Mouse (Mus musculus) hindbrain, embryonic 13.5 days (tissue): Measurements from ENCODE around the gene Nbea. TPM values are rescaled to one million over a fixed set of nuclear protein-coding genes. Genes with fewer than 3 reads are reported as not detected.

Experiments used
- ATAC-seq: fragments of 200-750 bp; cut with Nextera tagmentation; 2 replicates; pipeline ENCODE4 v1.8.0; 2017; ENCODE audit warnings: moderate TSS enrichment; ENCODE audit not compliant: low FRiP score
- H3K27ac ChIP-seq: fragments of 300-500 bp; sonication (generic); 2 replicates; pipeline ENCODE4 v1.5.1; 2015; ENCODE audit warnings: inconsistent platforms, mild to moderate bottlenecking, moderate library complexity
- H3K27me3 ChIP-seq: fragments of 300-500 bp; sonication (generic); 2 replicates; pipeline ENCODE4 v1.6.1; 2015; ENCODE audit warnings: mild to moderate bottlenecking, inconsistent platforms
- H3K36me3 ChIP-seq: fragments of 300-500 bp; sonication (generic); 2 replicates; pipeline ENCODE4 v1.6.1; 2015; ENCODE audit warnings: mild to moderate bottlenecking, inconsistent platforms
- H3K4me1 ChIP-seq: fragments of 300-500 bp; sonication (generic); replicated peaks from 2 replicates; pipeline ENCODE4 v1.6.1; 2015; ENCODE audit warnings: inconsistent platforms
- H3K4me2 ChIP-seq: fragments of 300-500 bp; sonication (generic); 2 replicates; pipeline ENCODE4 v1.6.1; 2015; ENCODE audit warnings: inconsistent platforms, mild to moderate bottlenecking, moderate library complexity
- H3K4me3 ChIP-seq: fragments of 300-500 bp; sonication (generic); 2 replicates; pipeline ENCODE4 v1.5.1; 2015; ENCODE audit warnings: mild to moderate bottlenecking, inconsistent platforms
- H3K9ac ChIP-seq: fragments of 300-500 bp; sonication (generic); 2 replicates; pipeline ENCODE4 v1.6.1; 2015; ENCODE audit warnings: mild to moderate bottlenecking, inconsistent platforms
- H3K9me3 ChIP-seq: fragments of 300-500 bp; sonication (generic); 2 replicates; pipeline ENCODE4 v1.6.1; 2016; ENCODE audit warnings: inconsistent platforms
- WGBS: fragments of 180-500 bp; shearing (Covaris S2); methylation state at CpG from one replicate; pipeline ENCODE4 v1.1.7; 2015; 5-methylcytosine and 5-hydroxymethylcytosine counted together
- polyA plus RNA-seq: library from polyadenylated mRNA; unstranded; fragments of >200 nt; fragmentation: Nextera tagmentation; extraction: Ambion mirVana; gene quantifications from 2 replicates; pipeline ENCODE4 v1.2.1, GENCODE M21; 2015

The Nbea gene
- polyA plus RNA-seq, 1 experiment from 2014 or later = 56.9 TPM

DNA sequence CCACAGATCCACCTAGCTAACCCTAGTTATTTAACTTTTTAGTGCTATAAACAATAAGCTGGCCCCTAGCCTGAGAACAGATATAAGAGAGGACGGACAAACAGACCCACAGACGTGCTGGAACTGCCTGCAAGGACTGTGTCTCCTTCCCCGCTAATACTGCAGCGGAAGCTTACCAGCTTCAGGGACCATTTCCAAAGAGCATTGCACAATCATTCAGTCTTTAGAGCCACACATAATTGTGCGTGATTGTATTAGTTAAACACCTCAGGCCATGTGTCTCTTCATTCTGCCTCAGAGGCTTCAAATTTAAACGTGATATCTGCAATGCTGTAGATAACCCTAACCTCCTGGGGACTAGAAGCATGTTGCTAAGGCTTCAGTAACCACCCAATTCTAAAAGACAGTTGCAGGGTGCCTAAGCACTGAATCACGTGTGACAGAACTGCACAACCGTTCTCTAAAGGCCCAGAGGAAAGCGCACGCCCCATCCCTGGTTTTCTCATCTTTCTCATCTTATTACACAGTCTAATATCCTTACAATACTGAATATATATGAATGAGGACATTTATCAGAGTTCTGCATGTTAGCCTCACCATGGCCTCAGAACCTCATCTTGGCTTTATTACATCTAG is 296.2 kb downstream of the Nbea start:
- Histone ChIP-seq H3K4me3 (no peak overlapping the region), H3K36me3 (0 out of 2 replicates have a peak, but pooled peaks cover 8% of the 10 kb centered on the region), H3K9ac (no peak overlapping the region), H3K27me3 (no peaks in the 10 kb centered on the region), H3K4me2 (no peak overlapping the region), H3K4me1 (no peaks in the 10 kb centered on the region), H3K27ac (0 out of 2 replicates have a peak overlapping the region, but pooled peaks have one; percentile 48), H3K9me3 (no peaks in the 10 kb centered on the region)
- 77% methylated on average over 10 of the region's 10 CpGs for WGBS
- no peak for ATAC-seq

DNA sequence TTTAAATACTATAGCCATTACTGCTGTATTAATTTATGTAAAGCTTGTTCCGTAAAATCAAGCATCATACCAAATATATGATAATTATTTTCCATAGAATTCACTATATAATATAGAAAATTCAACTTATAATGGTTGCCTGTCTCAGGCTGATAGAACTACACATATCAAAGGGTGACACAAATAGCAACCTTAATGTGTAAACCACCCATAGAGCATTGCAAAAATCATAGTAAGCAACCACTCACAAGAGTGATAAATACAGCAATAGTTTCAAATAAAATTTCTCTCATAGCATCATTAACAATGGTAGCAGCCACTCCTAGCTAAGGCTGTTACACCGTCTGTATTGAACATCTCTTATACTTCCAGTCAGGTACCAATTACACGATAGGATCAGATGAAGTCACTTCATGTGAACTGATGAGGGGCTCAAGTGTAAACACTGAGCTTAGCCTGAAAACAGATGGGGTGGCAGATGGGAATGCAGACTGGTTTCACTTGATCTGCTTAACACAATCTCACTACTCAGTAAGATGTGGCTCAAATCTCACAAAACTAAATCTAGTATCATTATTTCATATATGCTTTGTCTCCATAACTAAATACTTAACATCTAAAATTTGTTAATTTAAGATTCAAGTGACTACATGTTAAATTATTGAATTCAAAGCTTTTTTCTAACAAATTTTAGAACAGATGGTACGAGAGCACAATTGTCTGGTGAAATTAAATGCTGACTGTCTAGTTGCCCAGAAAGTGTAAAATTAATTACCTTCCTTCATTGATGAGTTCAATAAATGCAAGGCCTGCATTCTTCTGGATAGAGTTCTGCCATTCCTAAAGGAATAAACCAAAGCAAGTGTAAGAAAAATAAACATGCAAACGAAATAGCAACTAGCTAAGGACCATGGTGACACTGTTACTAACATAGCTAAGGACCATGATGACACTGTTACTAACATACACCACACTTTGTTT is 310.3 kb downstream of the Nbea start:
- peak; percentile 68; the same call in 1 of the 2 replicates for ATAC-seq
- 58% methylated on average over 5 of the region's 5 CpGs for WGBS

GRCm38 (mm10) chr3:55852488-55852887 is 331.0 kb downstream of the Nbea start:
- no peak for ATAC-seq
- no peaks in the 10 kb centered on the region for H3K27me3 ChIP-seq

More for the DNA sequence above, 310.3 kb downstream of the Nbea start:
- Histone ChIP-seq H3K36me3 (peaks cover 10% of the 10 kb centered on the region), H3K4me1 (no peaks in the 10 kb centered on the region), H3K9ac (no peak overlapping the region), H3K4me3 (no peak overlapping the region), H3K9me3 (no peaks in the 10 kb centered on the region), H3K27me3 (no peaks in the 10 kb centered on the region), H3K4me2 (no peak overlapping the region), H3K27ac (no peak overlapping the region)

DNA sequence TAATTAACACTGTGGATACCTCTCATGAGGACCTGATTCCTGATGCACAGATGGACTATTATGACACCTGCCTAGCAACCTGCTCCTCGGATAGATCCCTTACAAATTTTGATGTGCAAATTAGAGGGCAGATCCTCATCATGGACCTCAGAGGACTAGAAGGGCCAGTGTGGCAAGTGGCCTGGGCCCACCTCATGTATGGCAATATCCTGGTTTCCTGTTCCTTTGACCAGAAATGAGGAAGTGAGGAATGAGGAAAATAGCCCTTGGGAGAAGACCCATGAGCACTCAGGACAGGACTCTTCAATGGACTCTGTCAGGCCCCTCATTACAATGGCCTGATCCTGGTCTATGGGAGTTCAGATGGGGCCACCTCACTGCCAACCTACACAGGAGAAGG is 336.4 kb downstream of the Nbea start:
- WGBS = 87% methylated on average over 1 of the region's 1 CpGs
- Histone ChIP-seq H3K9me3 (no peaks in the 10 kb centered on the region), H3K4me2 (no peak overlapping the region), H3K4me3 (no peak overlapping the region), H3K27me3 (no peaks in the 10 kb centered on the region), H3K27ac (no peak overlapping the region), H3K9ac (no peak overlapping the region), H3K36me3 (peaks cover 17% of the 10 kb centered on the region), H3K4me1 (no peaks in the 10 kb centered on the region)
- ATAC-seq = no peak

More at GRCm38 (mm10) chr3:55852488-55852887, 331.0 kb downstream of the Nbea start:
- H3K4me3 ChIP-seq = no peak overlapping the region
- no peaks in the 10 kb centered on the region for H3K9me3 ChIP-seq
- H3K27ac ChIP-seq = no peak overlapping the region
- WGBS = 95% methylated on average over 7 of the region's 7 CpGs
- H3K9ac ChIP-seq = no peak overlapping the region
- H3K4me2 ChIP-seq = no peak overlapping the region
- no peaks in the 10 kb centered on the region for H3K4me1 ChIP-seq
- peaks cover 23% of the 10 kb centered on the region for H3K36me3 ChIP-seq

DNA sequence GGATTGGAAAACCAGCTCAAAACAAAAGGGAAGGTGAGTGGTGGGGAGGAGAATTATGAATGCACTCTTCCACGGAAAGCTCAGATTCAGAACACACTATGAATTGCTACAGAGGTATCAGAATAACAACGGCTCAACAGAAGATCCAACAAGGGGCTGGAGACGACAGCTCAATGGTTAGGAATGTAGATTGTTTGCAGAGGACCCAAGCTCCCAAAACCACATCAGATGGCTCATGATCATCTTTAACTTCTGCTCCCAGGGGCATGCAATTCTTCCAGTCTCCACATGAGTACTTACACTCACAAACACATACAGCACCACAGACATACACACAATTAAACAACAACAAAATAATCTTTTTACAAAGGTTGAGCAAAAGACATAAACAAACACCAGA is 346.3 kb downstream of the Nbea start:
- 94% methylated on average over 3 of the region's 3 CpGs for WGBS
- H3K36me3 ChIP-seq = peaks cover 6% of the 10 kb centered on the region; the same call in 1 of the 2 replicates
- no peak overlapping the region for H3K4me2 ChIP-seq
- peaks cover 5% of the 10 kb centered on the region; the same call in 1 of the 2 replicates for H3K4me1 ChIP-seq
- no peak for ATAC-seq
- no peaks in the 10 kb centered on the region for H3K27me3 ChIP-seq
- H3K27ac ChIP-seq = no peak overlapping the region
- no peak overlapping the region for H3K9ac ChIP-seq
- H3K9me3 ChIP-seq = no peaks in the 10 kb centered on the region
- H3K4me3 ChIP-seq = no peak overlapping the region

- 72% methylated on average over 4 of the region's 4 CpGs for WGBS
- H3K36me3 ChIP-seq = peaks cover 6% of the 10 kb centered on the region; the same call in 1 of the 2 replicates
- peaks cover 6% of the 10 kb centered on the region; the same call in 1 of the 2 replicates for H3K4me1 ChIP-seq
- no peak overlapping the region for H3K4me3 ChIP-seq
- no peak overlapping the region for H3K4me2 ChIP-seq
- no peak overlapping the region for H3K27ac ChIP-seq
- H3K9ac ChIP-seq = no peak overlapping the region
- H3K27me3 ChIP-seq = no peaks in the 10 kb centered on the region
- no peaks in the 10 kb centered on the region for H3K9me3 ChIP-seq
- no peak for ATAC-seq
These were observed 348.3 kb downstream of the Nbea start for GRCm38 (mm10) chr3:55835207-55835606.

DNA sequence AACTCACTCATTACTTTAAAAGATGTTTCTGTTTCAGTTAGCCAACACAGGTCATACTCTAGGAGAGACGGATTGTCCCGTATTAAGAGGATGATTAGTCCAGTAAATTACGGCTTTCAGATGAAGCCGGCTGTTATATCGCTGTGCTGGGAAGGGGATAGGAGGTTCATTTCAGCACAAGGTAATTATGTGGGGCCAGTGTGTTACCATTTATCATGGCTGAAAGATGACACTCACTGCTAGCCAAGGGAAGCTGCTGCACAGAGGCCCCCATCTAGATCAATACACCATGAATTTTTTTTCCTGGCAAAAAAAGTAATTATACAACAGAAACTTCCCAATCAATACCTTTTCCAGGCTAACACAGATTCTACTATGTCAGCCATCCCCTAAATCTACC is 353.3 kb downstream of the Nbea start:
- Histone ChIP-seq H3K27ac (peak overlapping the region; percentile 52; the same call in 1 of the 2 replicates), H3K4me3 (no peak overlapping the region), H3K9ac (no peak overlapping the region), H3K4me1 (peaks cover 16% of the 10 kb centered on the region), H3K9me3 (no peaks in the 10 kb centered on the region), H3K36me3 (no peaks in the 10 kb centered on the region), H3K27me3 (no peaks in the 10 kb centered on the region), H3K4me2 (no peak overlapping the region)
- peak; percentile 35; the same call in 1 of the 2 replicates for ATAC-seq
- WGBS = 42% methylated on average over 5 of the region's 5 CpGs

DNA sequence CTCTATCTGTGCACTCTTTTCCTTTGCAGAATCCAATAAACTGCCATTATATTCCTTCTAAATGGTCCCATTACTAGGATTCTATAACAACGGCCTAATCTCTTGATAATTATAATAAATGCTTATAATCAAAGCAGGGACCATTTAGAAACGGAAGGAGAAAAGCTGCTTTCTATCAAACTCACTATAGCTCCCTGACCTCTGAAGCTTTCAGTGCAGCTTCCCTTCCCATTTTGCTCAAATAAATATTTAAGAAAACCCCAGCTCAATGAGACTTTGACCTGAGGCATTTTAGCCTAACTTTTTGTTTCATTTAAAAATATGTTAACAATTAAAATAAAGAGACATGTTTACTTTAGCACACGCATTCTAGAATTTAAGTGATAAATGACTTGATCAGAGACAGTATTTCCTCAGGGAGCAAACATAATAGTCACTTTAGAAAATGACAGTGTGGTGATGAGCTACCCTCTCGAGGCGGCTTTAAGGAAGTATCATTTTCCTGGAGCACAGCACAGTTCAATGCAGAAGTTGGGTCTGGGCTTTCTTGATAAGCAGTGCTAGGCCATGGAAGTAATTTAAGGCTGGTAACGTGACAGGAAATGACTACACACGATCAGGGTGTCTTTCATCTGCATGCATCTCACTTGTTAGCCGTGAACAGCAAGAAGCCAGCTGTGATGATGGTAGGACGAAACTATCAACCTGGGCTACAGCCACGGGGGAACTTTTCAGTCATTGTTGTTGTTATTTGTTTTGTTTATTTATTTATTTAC is 354.8 kb downstream of the Nbea start:
- ATAC-seq = no peak
- Histone ChIP-seq H3K27me3 (no peaks in the 10 kb centered on the region), H3K4me1 (peaks cover 18% of the 10 kb centered on the region), H3K36me3 (no peaks in the 10 kb centered on the region), H3K4me2 (no peak overlapping the region), H3K9me3 (no peaks in the 10 kb centered on the region), H3K27ac (peak overlapping the region; percentile 70), H3K4me3 (no peak overlapping the region), H3K9ac (no peak overlapping the region)
- 42% methylated on average over 10 of the region's 10 CpGs for WGBS

DNA sequence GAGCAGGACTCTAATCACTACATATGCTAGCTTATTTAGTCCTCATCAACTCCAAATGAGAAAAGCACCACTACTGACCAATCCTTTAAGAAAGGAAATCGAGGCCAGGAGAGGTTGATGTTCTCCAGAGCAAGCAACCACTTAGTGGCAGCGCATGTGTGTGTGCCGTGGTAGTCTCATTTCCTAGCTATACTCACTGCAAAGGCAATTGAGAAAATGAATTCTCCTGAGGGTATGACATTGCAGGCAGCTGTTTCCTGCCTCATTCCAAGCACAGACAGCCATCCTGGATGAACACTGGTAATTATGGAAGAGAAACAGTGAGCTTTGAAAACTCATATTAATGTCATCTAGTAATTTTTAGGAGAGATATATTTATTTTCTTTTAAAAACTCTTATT is 358.6 kb downstream of the Nbea start:
- Histone ChIP-seq H3K27me3 (no peaks in the 10 kb centered on the region), H3K36me3 (peaks cover 2% of the 10 kb centered on the region; the same call in 1 of the 2 replicates), H3K27ac (peak overlapping the region; percentile 74), H3K4me3 (no peak overlapping the region), H3K9ac (no peak overlapping the region), H3K9me3 (no peaks in the 10 kb centered on the region), H3K4me2 (no peak overlapping the region), H3K4me1 (peaks cover 15% of the 10 kb centered on the region)
- WGBS = 45% methylated on average over 3 of the region's 3 CpGs
- ATAC-seq = peak; percentile 58; the same call in 1 of the 2 replicates

DNA sequence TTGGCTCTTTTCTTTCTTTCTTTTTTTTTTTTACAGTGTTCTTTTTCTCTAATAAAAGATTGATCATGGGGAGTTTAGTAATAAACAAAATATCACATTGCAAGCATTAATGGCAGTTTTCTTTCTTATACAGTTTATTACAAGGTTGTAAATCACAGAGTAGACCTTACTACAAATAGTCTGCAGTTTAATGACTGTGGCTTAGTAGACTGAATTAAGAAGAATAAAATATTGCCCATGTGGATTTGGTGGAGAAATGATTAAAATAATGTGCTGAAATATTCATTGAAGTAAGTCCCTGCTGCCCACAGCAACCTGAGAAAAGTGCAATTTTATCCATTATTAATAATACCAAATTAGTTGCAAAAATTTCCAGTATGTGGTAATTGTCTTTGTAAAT is 363.9 kb downstream of the Nbea start:
- ATAC-seq = no peak
- H3K4me1 ChIP-seq = peaks cover 15% of the 10 kb centered on the region
- no peak overlapping the region for H3K4me3 ChIP-seq
- H3K27ac ChIP-seq = no peak overlapping the region
- no peak overlapping the region for H3K4me2 ChIP-seq
- no peaks in the 10 kb centered on the region for H3K9me3 ChIP-seq
- peaks cover 15% of the 10 kb centered on the region; the same call in 1 of the 2 replicates for H3K36me3 ChIP-seq
- H3K9ac ChIP-seq = no peak overlapping the region
- no peaks in the 10 kb centered on the region for H3K27me3 ChIP-seq

DNA sequence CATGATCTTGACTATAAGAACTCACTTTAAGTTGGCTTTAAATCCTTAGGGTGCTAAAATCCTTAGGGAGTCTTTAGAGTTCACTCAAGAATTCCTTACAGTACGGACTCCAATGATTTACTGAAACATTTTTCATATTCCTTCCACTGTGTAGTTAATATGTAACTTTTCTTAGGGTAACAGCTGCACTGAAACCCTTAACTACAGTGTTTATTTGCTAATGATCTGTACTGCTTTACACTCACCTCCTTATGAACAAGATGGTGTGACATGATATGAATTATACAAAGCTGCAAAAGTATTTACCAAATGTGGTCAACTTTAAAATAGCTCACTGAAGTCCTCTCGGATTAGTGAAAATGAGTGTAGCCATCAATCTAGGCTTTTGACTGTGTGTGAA is 365.4 kb downstream of the Nbea start:
- whole genome bisulfite sequencing = 91% methylated on average over 2 of the region's 2 CpGs
- peaks cover 15% of the 10 kb centered on the region; the same call in 1 of the 2 replicates for H3K36me3 ChIP-seq
- H3K9ac ChIP-seq = no peak overlapping the region
- no peak for ATAC-seq
- H3K4me2 ChIP-seq = no peak overlapping the region
- H3K27me3 ChIP-seq = no peaks in the 10 kb centered on the region
- no peak overlapping the region for H3K27ac ChIP-seq
- no peaks in the 10 kb centered on the region for H3K9me3 ChIP-seq
- peaks cover 13% of the 10 kb centered on the region for H3K4me1 ChIP-seq
- no peak overlapping the region for H3K4me3 ChIP-seq
